Mouse (Mus musculus): ENCODE data around the gene Morc4.

GRCm38 (mm10) chrX:139799953-139800352, 71.5 kb downstream of the Morc4 start:
- TF ChIP-seq MAX (IDR thresholded peaks at IDR 0.05; ENCODE audit: low read depth) (no peak), POLR2A (IDR thresholded peaks at IDR 0.05; ENCODE audit: insufficient read length, low read depth) (no peak), E2F4 (IDR thresholded peaks at IDR 0.05; ENCODE audit: insufficient read depth) (no peak), MYOD1 (IDR thresholded peaks at IDR 0.05; ENCODE audit: control insufficient read depth in 1 of 3, insufficient read length in 2 of 3, low read depth in 2 of 3) (no peak), MYOG (IDR thresholded peaks at IDR 0.05; ENCODE audit: control insufficient read depth in 1 of 3, insufficient read depth in 1 of 3, insufficient read length in 2 of 3, low read depth in 2 of 3) (no peak), TCF12 (IDR thresholded peaks at IDR 0.05; ENCODE audit: insufficient read depth, poor library complexity, severe bottlenecking) (no peak)
